Mouse (Mus musculus): ENCODE data around the gene Pde11a.

DNA sequence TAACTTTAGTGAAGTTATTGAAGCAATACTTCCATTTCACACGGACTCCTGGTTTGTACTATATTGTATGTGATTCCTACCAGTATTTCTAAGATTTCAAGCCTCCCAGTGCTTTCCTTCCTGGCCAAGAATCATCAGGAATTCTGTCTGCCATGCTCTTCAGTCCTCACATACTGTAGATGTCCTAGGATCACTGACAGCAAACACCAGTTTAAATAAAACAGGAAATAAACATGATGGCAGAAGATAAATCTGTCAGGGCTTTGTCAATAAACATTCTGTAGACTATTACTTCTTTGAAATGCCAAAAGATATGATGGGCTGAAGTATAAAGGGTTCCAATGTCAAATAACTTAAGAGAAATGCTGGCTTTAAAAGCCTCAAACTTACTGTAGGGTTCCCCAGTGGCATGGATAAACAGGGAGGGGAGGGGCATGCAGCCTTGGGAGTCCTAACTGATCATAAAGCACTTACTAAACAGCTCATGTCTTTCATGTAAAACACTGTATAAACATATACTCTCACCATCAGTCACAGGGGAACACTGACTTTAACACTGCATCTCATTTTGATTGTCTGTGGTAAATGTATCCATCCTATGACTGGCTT is 285.6 kb downstream of the Pde11a start:
- TF ChIP-seq CTCF (IDR thresholded peaks at IDR 0.05; ENCODE audit: low read depth, low read length) (no peak), POLR2A (IDR thresholded peaks at IDR 0.05; ENCODE audit: extremely low read depth, insufficient read depth, low read length) (no peak)
